ENCODE assay signal across 12 mouse cellular contexts in the genomic region with DNA sequence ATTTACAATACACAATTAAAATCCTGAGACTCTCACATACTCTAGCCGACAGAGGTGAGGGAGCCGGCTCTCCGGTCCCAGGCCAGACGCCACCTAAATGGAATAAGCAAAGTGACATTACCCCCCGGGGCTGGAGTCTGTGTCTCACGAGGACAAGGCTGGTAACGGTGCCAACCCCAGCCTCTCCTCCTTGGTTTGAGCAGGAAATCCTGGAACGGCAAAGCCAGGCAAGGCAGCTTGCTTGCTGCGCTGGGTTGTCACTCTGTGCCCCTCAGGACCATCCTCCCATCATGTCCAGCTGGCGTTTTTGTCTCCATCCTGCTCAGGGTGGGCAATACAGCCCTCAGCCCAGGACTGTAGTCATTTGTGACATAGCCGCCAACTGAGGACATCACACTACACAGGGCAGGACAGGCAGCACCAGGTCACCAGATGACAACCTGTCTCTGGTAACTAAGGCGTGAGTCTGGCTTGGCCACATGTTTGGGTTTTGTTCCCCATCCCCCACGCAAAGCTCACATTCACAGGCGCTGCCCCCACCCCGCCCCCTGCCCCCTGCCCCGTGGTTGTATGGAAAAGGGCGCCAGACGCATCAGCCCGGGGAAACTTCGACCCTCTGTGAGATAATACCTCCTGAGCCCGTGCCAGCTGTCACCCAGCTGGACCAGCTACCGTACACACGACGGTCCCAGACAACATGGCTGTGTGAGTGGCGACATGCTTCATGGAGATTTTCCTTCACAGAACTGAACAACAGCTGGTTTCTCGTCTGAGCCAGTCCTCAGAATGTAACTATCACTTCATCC. TPM values are rescaled to one million over a fixed set of nuclear protein-coding genes. Genes with fewer than 3 reads are reported as not detected.
A peak's percentile ranks its signal among the peaks of the same experiment; 100 is the strongest.
DNase-seq lines count a peak whose midpoint lies in the region; ATAC-seq lines count a peak whose summit lies in the region.
"Had no signal": no experiment of that assay in that cellular context is flagged by ENCODE, and none has a peak within 500 bp of the region (broad histone marks: within the 10 kb centered on the region; RNA-seq: fewer than 3 reads in every experiment).

No protein-coding gene starts in this region.

- H3K4me2 ChIP-seq in heart, embryonic 14.5 days (ENCODE audit: low read length): peak overlapping the region; percentile 21; the same call in 1 of the 2 replicates
- H3K4me2 ChIP-seq in forebrain, embryonic 16.5 days (ENCODE audit: low read length): no peak overlapping the region
- H3K4me2 ChIP-seq: stomach, embryonic 15.5 days had no signal

- no peak overlapping the region for H3K4me3 ChIP-seq in heart, embryonic 14.5 days (ENCODE audit: control insufficient read depth in 1 of 2, insufficient read depth in 1 of 2, low read depth in 1 of 2, low read length in 2 of 2)
- H3K4me3 ChIP-seq in forebrain, embryonic 16.5 days (replicated peaks; ENCODE audit: low read length): no peak overlapping the region
- H3K4me3 ChIP-seq: erythroblast, embryonic 14.5 days; stomach, embryonic 15.5 days had no signal

- peak overlapping the region; percentile 9 to 73; a peak in 3 of 4 replicates for H3K27ac ChIP-seq in heart, embryonic 14.5 days (replicated peaks in 1 of 2; ENCODE audit: control insufficient read depth in 1 of 2, insufficient read depth in 1 of 2, low read depth in 2 of 2, low read length in 2 of 2)
- H3K27ac ChIP-seq in forebrain, embryonic 16.5 days (ENCODE audit: low read length): no peak overlapping the region
- H3K27ac ChIP-seq: stomach, embryonic 15.5 days had no signal

- no peaks in the 10 kb centered on the region for H3K27me3 ChIP-seq in heart, embryonic 14.5 days (ENCODE audit: control insufficient read depth, insufficient read depth, low read length)
- no peaks in the 10 kb centered on the region for H3K27me3 ChIP-seq in forebrain, embryonic 16.5 days (replicated peaks; ENCODE audit: control insufficient read depth, insufficient read depth, low read length)
- H3K27me3 ChIP-seq: stomach, embryonic 15.5 days had no signal

- no peaks in the 10 kb centered on the region for H3K9me3 ChIP-seq in heart, embryonic 14.5 days (ENCODE audit: control insufficient read depth, low read length)
- no peaks in the 10 kb centered on the region for H3K9me3 ChIP-seq in forebrain, embryonic 16.5 days (ENCODE audit: control insufficient read depth, low read length)
- H3K9me3 ChIP-seq: G1E; stomach, embryonic 15.5 days had no signal

- no peaks in the 10 kb centered on the region for H3K36me3 ChIP-seq in heart, embryonic 14.5 days (ENCODE audit: control insufficient read depth, insufficient read depth, low read length)
- H3K36me3 ChIP-seq in forebrain, embryonic 16.5 days (ENCODE audit: control insufficient read depth, insufficient read depth): no peaks in the 10 kb centered on the region
- H3K36me3 ChIP-seq: stomach, embryonic 15.5 days had no signal

- ATAC-seq in heart, embryonic 14.5 days (ENCODE audit: insufficient number of reproducible peaks, insufficient read depth, low FRiP score, low read depth): no peak
- ATAC-seq in forebrain, embryonic 16.5 days: peak; percentile 19; the same call in 1 of the 2 replicates

- H3K4me1 ChIP-seq in heart, embryonic 14.5 days (ENCODE audit: control insufficient read depth in 2 of 2, insufficient read depth in 2 of 2, low read length in 2 of 2): peaks cover 58 to 84% of the 10 kb centered on the region in 2 experiments
- peaks cover 13% of the 10 kb centered on the region for H3K4me1 ChIP-seq in forebrain, embryonic 16.5 days (replicated peaks; ENCODE audit: control insufficient read depth, insufficient read depth, low read length)

- WGBS in heart, embryonic 14.5 days: 51% methylated on average over 26 of the region's 26 CpGs
- 63% methylated on average over 26 of the region's 26 CpGs for WGBS in forebrain, embryonic 16.5 days

- no peak overlapping the region for H3K9ac ChIP-seq in heart, embryonic 14.5 days (ENCODE audit: low read length)
- H3K9ac ChIP-seq in forebrain, embryonic 16.5 days (replicated peaks; ENCODE audit: low read depth, low read length): no peak overlapping the region
- H3K9ac ChIP-seq: stomach, embryonic 15.5 days had no signal

- no peak for DNase-seq in heart, adult 8-10 months (ENCODE audit: low spot score)
- peak; percentile 41 for DNase-seq in embryo, embryonic 10.5 days (ENCODE audit: low spot score)
- peak; percentile 42 for DNase-seq in mesoderm, embryonic 11.5 days (ENCODE audit: low read depth, low spot score)
- DNase-seq in B cell, adult 2 months: no peak
- no peak for DNase-seq in frontal cortex, postnatal 36 days (ENCODE audit: low spot score in 2 of 2)
- no peak for DNase-seq in gastrocnemius, adult 8-10 months (ENCODE audit: low spot score in 2 of 2)
- DNase-seq: layer of hippocampus, adult 9-11 months had no signal

RNA-seq across cellular contexts. Expression of a gene that starts 49.3 kb away (rescaled TPM):
- polyA plus RNA-seq in heart, embryonic 14.5 days (2014; fragmentation: Nextera tagmentation; extraction: Ambion mirVana): 41.3 and 46.2 TPM in 2 replicates
- 100 to 1,000 TPM; 112 to 130 (median 120) TPM for total RNA-seq in heart, adult 8-10 months (2022)
- polyA plus RNA-seq in forebrain, embryonic 16.5 days (2015; fragmentation: Nextera tagmentation; extraction: Ambion mirVana): 27.1 and 35.5 TPM in 2 replicates
- 10 to 100 TPM; 55.7 to 68.0 (median 57.4) TPM for total RNA-seq in gastrocnemius, adult 8-10 months (2022)

Comparison
In these comparisons a context has a peak if more than half of its experiments do, and no peak if none do; other contexts are left out.
1. DNase-seq: peak in embryo, embryonic 10.5 days (single experiment) and mesoderm, embryonic 11.5 days (single experiment); none in heart, adult 8-10 months (single experiment), B cell, adult 2 months (0 of 2), frontal cortex, postnatal 36 days (0 of 2) and gastrocnemius, adult 8-10 months (0 of 2).